Mouse (Mus musculus) spleen, adult 18-20 months (tissue): ENCODE results near the gene Rbms3.

ENCODE experiments used
- DNase-seq, 2 experiments: peaks; one replicate each; pipeline ENCODE4 v3.0.0; 2022; ENCODE audit warnings: mixed read lengths in 2 of 2

Gene Rbms3

DNA sequence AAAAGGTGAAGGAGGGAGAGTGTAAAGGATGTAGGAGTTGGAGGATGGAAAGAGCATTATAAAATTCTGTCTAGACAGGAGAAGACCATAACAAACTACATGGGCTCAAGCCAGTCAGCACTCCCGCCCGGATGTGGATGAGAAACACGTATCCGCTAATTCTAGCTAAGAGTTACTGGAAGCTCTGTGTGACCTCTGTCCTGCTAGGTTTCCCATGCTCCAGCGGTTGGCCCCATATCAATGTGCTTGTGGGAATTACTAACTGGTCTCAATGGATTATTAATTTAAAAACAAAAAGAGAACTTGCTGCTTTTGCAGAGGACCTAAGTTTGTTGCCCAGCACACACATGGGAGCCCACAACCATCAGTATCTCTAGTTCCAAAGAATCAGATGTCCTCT is 1071.9 kb downstream of the Rbms3 start:
- DNase-seq, result no peak

DNA sequence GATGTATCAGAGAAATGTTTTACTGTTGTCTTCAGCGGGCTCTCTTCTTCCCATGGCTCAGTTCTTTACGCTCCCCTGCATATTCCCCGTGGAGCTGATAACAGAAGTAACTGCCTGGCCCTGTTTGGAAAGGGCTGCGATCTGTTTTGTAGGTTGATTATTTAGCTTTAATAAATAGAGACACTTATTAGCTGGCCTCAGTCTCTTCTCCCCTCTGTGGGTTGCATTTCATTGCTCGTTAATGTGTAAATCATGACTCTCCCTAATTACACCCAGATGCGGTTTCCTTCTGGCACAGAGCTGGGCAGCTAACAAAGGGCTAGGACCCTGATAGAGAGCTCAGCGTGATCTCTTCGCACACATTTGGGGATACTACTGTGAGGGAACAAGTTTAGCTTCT is 1073.1 kb downstream of the Rbms3 start:
- DNase-seq, result no peak

DNA sequence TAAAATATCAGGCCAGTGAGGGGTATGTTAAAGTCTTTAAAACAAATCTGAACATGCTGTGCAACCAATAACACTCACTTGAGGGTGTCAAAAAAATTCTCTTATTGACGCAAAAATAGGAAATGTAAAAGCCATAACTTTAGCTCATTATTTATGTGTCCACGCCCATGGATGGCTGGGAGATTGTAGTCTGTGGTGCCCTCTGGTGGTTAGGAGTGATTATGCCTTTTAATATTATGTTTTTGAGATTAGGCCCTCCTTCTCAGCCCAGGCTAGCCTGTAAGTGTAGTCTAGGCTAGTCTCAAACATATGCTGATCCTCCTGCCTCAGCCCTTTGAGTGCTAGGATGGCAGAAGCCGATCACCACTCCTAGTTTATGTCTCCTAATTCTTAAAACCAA is 1076.5 kb downstream of the Rbms3 start:
- no peak for DNase-seq

DNA sequence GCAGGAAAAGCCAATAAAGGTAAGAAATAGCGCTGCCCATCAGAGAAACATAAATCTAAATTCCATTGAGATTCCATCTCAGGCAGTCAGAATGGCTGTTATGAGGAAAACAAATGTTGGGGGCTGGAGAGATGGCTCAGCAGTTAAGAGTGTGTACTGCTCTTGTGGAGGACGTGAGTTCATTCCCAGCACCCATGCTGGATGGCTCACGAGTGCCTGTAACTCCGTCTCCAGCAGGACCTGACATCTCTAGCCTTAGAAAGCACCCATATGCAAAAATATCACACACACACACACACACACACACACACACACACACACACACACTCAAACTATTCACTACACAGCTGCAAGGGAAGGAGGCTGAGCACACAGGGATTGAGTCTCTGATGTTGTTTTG is 1083.6 kb downstream of the Rbms3 start:
- DNase-seq, result no peak

DNA sequence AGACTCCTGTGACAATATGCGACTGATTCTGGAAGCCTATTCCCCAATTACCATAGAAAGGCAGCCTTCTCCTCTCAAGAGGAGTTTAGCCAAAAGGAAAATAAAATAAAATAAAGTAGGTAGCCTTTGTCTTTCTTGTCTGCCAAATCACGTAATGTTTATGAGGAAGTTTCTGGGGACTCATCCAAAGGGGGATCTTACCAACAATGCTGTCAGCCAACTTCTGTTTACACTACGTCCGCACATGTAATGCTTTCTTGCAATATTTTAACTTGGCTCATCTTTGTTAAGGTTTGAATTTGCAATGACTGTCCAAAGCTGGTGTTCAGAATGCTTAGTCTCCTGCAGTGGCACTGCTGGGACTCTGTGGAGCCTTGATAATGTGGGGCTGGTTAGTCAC is 1086.9 kb downstream of the Rbms3 start:
- no peak for DNase-seq

DNA sequence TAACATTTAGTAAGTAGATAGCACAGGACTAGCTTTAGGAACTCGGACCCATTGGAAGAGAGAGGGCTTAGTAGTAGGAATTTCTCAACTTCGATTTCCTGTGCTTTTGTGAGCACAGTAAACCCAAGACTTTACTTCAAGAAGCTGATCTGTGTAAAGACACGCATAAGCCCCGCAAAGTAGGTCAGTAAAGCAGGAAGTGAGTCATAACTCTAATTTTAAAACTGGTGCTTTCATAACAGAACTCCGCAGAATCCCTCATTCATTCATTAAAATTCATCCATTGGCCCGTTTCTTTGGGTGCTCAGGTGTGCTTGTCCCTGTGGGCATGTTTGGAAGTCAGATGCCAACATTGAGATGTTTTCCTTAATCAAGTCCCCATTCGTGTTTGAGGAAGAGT is 1087.7 kb downstream of the Rbms3 start:
- no peak for DNase-seq

DNA sequence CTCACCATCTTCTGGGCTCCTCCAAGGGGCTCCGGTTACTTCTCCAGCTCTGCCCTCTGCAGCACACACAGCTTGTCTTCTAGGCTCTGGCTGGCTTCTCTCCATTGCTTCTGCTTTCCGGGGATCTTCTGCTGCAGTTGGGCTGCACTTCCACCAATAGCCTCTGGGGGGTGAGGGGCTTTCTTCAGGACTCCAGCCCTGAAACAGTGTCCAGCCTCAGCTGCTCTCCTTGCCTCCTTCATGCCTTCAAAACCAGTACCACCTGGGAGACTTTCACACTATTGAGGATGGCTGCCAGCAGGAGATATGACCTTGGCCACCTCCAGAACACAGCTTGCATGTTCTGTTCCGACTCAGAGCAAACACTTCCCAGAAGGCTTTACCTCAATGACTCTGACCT is 1094.0 kb downstream of the Rbms3 start:
- DNase-seq, result no peak

DNA sequence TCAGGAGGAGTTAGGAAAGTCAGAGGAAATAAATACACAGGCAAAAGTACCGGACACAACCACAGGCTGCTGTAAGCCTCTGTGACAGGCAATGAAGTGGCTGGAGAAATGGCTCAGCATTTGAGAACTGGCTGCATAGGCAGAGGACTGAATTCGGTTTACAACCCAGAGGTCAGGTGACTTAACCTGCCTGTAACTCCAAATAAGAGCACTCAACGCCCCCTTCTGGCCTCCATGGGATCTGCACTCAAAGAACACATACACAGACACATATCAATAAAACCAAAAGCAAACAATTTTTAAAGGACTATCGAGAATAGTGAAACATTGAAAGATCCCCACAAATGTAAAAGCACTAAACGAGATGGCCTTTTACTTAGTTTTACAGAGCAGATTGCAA is 1096.3 kb downstream of the Rbms3 start:
- DNase-seq, result no peak

DNA sequence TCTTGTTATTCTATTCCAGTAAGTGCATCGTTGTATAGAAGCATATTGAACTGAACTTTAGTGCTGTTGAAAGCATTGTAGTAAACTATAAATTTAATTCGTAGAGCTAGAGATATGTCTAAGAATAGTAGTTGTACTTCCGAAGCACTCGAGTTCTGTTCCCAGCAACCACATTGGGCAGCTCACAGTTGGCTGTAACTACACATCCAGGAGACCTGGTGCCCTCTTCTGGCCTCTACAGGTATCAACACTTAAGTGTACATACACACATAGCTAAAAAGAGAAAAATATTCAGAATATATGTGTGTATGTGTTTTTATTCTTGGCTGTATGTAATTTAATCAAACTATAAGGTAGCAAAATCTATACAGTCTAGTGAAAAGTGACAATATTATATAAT is 1098.6 kb downstream of the Rbms3 start:
- no peak for DNase-seq

DNA sequence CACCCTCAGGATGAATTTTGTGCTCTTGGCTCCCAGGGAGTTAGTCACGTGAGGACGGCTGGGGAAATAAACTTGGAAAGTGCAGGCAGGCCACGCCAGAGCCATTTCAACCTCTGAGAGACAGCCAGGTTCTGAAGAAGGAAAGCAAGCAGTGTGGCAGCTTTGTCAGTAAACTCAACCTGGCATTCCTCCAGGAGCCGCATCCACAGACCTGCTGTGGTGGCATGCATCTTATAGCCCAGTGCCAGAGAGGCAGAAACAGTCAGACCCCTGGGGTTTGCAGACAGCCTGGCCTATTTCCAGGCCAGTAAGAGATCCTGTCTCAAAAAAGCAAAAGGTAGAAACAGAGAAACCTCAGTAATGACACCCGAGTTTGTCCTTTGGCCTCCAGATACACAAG is 1105.3 kb downstream of the Rbms3 start:
- no peak for DNase-seq
